Mouse (Mus musculus): Measurements from ENCODE around the gene Alg9. TPM values are rescaled to one million over a fixed set of nuclear protein-coding genes. Genes with fewer than 3 reads are reported as not detected.

Alg9 gene
- polyA plus RNA-seq, 1 experiment from 2014 or later: 46.3 TPM

DNA sequence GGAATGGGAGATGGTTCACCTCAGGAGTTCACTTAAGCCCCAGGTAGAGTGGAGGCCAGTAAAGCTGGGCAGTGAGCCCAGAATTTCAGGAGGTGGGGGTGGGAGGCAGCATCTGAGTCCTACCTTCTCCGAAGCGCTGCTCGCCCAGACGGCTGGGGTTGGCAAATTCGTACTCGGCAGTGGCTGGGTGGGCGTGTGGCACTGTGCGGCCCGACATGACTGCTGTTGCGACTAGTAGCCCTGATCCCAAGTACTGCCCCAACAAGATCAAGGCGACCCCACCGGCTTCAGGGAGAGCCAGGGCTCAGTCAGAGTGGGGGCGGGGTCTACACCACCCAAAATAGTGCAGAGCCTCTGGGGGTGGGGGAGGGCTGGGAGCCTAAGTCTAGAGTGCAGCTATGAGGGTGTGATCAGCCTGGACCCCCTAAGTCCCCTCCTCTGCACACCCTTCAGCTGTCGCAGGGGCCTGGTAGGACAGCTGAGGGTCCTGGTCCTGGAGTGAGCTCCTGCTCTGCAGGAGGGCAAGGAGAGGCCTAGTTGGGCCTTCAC is 22.7 kb upstream of the Alg9 start, which contains the start of gene Hspb2:
Gene Hspb2 (minus strand): TSS at position 301 of the 549 bp plus-strand sequence.
- no peak within 1 kb of the TSS for H3K4me2 ChIP-seq (ENCODE audit: low read depth)
- no peaks in the 10 kb centered on the region for H3K27me3 ChIP-seq (ENCODE audit: control insufficient read depth, insufficient read depth, low read length)
- H3K4me1 ChIP-seq (ENCODE audit: control insufficient read depth, insufficient read depth, low read length): no peaks in the 10 kb centered on the region
- H3K4me3 ChIP-seq (ENCODE audit: low read depth, low read length): no peak within 1 kb of the TSS
- H3K27ac ChIP-seq (ENCODE audit: low read depth, low read length): no peak within 1 kb of the TSS
- no peak within 1 kb of the TSS for H3K9ac ChIP-seq (ENCODE audit: low read length)
- 76% methylated on average over 14 of the region's 14 CpGs for WGBS
- H3K9me3 ChIP-seq (ENCODE audit: control insufficient read depth, low read length): no peaks in the 10 kb centered on the region
- H3K36me3 ChIP-seq (ENCODE audit: control insufficient read depth, insufficient read depth, low read length): no peaks in the 10 kb centered on the region
- DNase-seq (ENCODE audit: low spot score) (no peak), ATAC-seq (ENCODE audit: insufficient read depth, low FRiP score, low TSS enrichment) (no peak)

DNA sequence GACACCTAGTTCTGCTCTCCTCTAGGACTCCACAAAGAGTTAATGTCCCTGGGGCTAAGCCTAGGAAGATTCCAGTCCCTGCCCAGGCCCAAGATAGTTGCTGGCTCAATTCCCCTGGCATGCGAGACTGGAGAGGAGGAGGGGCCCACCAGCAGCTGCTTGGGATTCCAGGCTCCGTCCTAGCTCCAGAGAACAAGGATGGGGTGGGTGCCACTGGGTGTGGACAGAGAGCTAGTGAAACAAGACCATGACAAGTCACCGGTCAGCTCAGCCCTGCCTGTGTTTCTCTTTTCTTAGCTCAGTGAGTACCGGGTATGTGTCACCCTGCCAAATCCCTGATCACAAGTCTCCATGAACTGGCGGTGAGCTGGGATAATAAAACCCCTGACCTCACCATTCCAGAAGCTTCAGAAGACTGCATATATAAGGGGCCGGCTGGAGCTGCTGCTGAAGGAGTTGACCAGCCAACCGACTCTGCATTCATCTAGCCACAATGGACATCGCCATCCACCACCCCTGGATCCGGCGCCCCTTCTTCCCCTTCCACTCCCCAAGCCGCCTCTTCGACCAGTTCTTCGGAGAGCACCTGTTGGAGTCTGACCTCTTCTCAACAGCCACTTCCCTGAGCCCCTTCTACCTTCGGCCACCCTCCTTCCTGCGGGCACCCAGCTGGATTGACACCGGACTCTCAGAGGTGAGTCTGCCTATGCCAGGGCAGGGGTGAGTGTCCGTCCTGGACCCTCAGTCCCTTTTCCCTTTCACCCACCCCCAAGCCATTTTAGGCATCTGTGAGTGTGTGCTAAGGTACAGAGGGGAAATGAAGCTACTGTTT is 21.8 kb upstream of the Alg9 start:
- no peaks in the 10 kb centered on the region for H3K36me3 ChIP-seq (ENCODE audit: control insufficient read depth, insufficient read depth, low read length)
- H3K4me2 ChIP-seq (ENCODE audit: low read depth): no peak overlapping the region
- H3K9me3 ChIP-seq (ENCODE audit: control insufficient read depth, low read length): no peaks in the 10 kb centered on the region
- ATAC-seq (ENCODE audit: insufficient read depth, low FRiP score, low TSS enrichment): no peak
- no peak overlapping the region for H3K4me3 ChIP-seq (ENCODE audit: low read depth, low read length)
- no peak overlapping the region for H3K27ac ChIP-seq (ENCODE audit: low read depth, low read length)
- 75% methylated on average over 17 of the region's 17 CpGs for WGBS
- no peak for DNase-seq (ENCODE audit: low spot score)
- H3K27me3 ChIP-seq (ENCODE audit: control insufficient read depth, insufficient read depth, low read length): no peaks in the 10 kb centered on the region
- no peak overlapping the region for H3K9ac ChIP-seq (ENCODE audit: low read length)
- no peaks in the 10 kb centered on the region for H3K4me1 ChIP-seq (ENCODE audit: control insufficient read depth, insufficient read depth, low read length)

DNA sequence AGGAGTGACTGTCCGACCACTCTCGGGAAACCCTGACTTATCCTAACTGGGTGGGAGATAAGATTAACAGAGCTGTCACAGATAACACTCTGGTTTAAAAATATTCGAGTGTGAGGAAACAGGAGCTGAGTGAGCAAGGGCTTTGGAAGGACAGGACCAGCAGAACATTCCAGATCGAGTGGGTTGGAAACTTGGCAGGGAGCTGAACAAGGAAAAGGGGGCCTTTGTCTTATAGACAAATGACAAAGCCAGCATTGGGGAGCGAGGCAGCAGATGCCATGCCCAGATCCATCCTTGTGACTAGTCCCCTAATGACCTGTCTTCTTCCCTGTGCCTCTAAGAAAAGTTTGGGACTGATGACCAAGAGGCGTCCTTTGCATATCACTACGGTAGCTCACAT is 20.9 kb upstream of the Alg9 start:
- H3K9me3 ChIP-seq (ENCODE audit: control insufficient read depth, low read length): no peaks in the 10 kb centered on the region
- WGBS: 77% methylated on average over 7 of the region's 7 CpGs
- H3K9ac ChIP-seq (ENCODE audit: low read length): no peak overlapping the region
- no peak overlapping the region for H3K4me2 ChIP-seq (ENCODE audit: low read depth)
- DNase-seq (ENCODE audit: low spot score): no peak
- no peak overlapping the region for H3K4me3 ChIP-seq (ENCODE audit: low read depth, low read length)
- H3K27ac ChIP-seq (ENCODE audit: low read depth, low read length): no peak overlapping the region
- H3K4me1 ChIP-seq (ENCODE audit: control insufficient read depth, insufficient read depth, low read length): no peaks in the 10 kb centered on the region
- no peak for ATAC-seq (ENCODE audit: insufficient read depth, low FRiP score, low TSS enrichment)
- H3K27me3 ChIP-seq (ENCODE audit: control insufficient read depth, insufficient read depth, low read length): no peaks in the 10 kb centered on the region
- no peaks in the 10 kb centered on the region for H3K36me3 ChIP-seq (ENCODE audit: control insufficient read depth, insufficient read depth, low read length)

DNA sequence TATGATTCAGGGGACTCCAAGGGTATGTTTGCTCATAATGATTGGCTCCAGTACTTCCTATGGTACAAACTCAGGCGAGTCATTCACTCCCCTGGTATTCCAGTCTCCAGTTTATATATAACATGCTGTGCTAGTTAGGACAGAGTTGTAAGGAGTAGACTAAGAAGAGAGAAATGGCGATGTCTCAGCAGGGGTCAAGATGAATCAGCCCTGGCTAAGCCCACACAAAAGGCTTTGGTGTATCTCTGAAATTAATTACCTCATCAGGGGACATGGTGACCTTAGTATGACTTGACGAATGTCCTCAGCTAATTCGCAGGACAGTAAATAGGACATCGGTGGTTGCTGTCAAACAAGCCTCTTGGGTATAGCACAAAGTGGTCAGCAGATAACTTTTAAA is 18.1 kb upstream of the Alg9 start:
- Histone ChIP-seq H3K27ac (ENCODE audit: low read depth, low read length) (no peak overlapping the region), H3K27me3 (ENCODE audit: control insufficient read depth, insufficient read depth, low read length) (no peaks in the 10 kb centered on the region), H3K9me3 (ENCODE audit: control insufficient read depth, low read length) (no peaks in the 10 kb centered on the region), H3K9ac (ENCODE audit: low read length) (no peak overlapping the region), H3K36me3 (ENCODE audit: control insufficient read depth, insufficient read depth, low read length) (no peaks in the 10 kb centered on the region), H3K4me2 (ENCODE audit: low read depth) (no peak overlapping the region), H3K4me1 (ENCODE audit: control insufficient read depth, insufficient read depth, low read length) (no peaks in the 10 kb centered on the region), H3K4me3 (ENCODE audit: low read depth, low read length) (no peak overlapping the region)
- WGBS: 37% methylated on average over 5 of the region's 5 CpGs
- no peak for DNase-seq (ENCODE audit: low spot score)
- ATAC-seq (ENCODE audit: insufficient read depth, low FRiP score, low TSS enrichment): no peak

DNA sequence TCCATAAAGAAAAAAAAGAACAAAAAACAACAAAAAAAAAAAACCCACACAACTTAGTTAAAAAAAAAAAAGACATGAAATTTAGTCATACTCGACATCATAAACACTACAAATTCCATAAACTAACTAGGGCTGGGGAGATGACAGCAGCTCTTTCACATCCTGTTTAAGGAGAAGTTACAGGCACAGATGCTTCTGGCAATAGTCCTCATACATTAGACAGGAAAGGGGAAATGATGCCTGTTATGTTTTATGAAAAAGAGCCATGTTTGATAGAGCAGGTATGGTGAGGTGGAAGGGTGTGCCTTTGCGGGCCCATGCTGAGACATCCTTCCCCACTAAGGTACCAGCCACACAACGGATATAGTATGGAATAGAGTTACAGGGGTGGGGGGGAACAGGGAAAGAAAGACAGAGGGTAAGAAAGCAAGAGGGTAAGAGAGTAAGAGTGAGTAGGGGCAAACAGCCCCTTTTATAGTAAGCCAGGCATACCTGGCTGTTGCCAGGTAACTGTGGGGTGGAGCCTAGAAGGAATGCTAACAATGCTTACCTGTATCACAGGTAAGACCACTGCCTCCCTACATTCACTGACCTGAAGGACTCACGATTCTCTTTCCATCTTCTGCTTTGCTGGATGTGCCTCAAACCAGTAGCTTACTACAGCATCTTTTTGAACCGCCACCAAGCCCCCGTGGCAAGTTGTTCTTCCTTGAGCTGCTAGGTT is 13.1 kb upstream of the Alg9 start:
- WGBS: 76% methylated on average over 6 of the region's 6 CpGs
- Histone ChIP-seq H3K4me3 (ENCODE audit: low read depth, low read length) (no peak overlapping the region), H3K9ac (ENCODE audit: low read length) (no peak overlapping the region), H3K27me3 (ENCODE audit: control insufficient read depth, insufficient read depth, low read length) (no peaks in the 10 kb centered on the region), H3K27ac (ENCODE audit: low read depth, low read length) (no peak overlapping the region), H3K4me1 (ENCODE audit: control insufficient read depth, insufficient read depth, low read length) (no peaks in the 10 kb centered on the region), H3K9me3 (ENCODE audit: control insufficient read depth, low read length) (no peaks in the 10 kb centered on the region), H3K36me3 (ENCODE audit: control insufficient read depth, insufficient read depth, low read length) (no peaks in the 10 kb centered on the region), H3K4me2 (ENCODE audit: low read depth) (no peak overlapping the region)
- no peak for DNase-seq (ENCODE audit: low spot score)
- no peak for ATAC-seq (ENCODE audit: insufficient read depth, low FRiP score, low TSS enrichment)

DNA sequence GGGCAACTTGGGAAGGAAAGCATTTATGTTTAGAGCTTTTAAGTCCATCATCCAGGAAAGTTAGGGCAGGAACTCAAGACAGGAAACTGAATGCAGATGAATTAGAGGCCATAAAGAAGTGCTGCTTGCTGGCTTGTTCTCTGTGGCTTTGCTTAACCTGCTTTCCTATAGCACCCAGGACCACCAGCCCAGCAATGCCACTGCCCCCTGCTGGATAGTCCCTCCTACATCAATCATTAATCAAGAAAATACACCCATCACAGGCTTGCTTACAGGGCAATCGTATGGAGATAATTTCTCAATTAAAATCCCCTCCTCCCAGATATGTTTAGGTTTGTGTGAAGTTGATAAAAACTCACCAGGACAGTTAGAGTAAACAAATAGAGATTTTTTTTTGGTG is 11.5 kb upstream of the Alg9 start:
- no peak overlapping the region for H3K27ac ChIP-seq (ENCODE audit: low read depth, low read length)
- WGBS: 69% methylated on average over 1 of the region's 1 CpGs
- H3K27me3 ChIP-seq (ENCODE audit: control insufficient read depth, insufficient read depth, low read length): no peaks in the 10 kb centered on the region
- no peaks in the 10 kb centered on the region for H3K9me3 ChIP-seq (ENCODE audit: control insufficient read depth, low read length)
- H3K36me3 ChIP-seq (ENCODE audit: control insufficient read depth, insufficient read depth, low read length): no peaks in the 10 kb centered on the region
- no peak overlapping the region for H3K4me2 ChIP-seq (ENCODE audit: low read depth)
- no peak overlapping the region for H3K4me3 ChIP-seq (ENCODE audit: low read depth, low read length)
- no peak overlapping the region for H3K9ac ChIP-seq (ENCODE audit: low read length)
- DNase-seq (ENCODE audit: low spot score): no peak
- ATAC-seq (ENCODE audit: insufficient read depth, low FRiP score, low TSS enrichment): no peak
- no peaks in the 10 kb centered on the region; the same call in 1 of the 2 replicates for H3K4me1 ChIP-seq (ENCODE audit: control insufficient read depth, insufficient read depth, low read length)

DNA sequence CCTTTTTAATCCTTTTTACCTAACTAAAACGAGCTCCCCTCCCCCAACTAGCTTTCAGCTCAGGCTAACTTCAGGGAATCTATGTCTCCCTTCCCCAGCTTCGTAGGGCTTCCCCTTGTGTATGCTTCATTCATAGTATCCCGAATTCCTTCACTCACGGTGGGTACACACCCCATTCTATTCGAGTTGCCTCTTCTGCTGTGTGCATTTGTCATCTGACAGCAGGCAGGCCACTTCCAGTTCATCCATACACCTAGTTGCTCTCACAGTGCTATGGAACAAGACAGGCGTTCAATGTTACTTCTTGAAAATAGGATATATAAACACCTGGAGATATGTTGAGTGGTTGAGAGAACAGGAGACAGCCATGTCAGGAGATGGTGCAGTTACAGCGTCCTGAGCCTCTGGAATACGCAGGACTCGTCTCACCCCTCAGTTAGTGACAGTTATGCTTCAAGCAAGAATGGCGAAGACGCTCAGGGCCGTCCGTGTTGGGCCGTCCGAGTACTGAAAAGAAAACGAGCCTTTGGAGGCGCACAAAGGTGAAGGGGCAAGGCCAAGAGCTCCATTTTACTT is 7.2 kb upstream of the Alg9 start:
- H3K9me3 ChIP-seq (ENCODE audit: control insufficient read depth, low read length): no peaks in the 10 kb centered on the region
- WGBS: 8% methylated on average over 17 of the region's 17 CpGs
- no peaks in the 10 kb centered on the region; the same call in 1 of the 2 replicates for H3K4me1 ChIP-seq (ENCODE audit: control insufficient read depth, insufficient read depth, low read length)
- no peak overlapping the region for H3K27ac ChIP-seq (ENCODE audit: low read depth, low read length)
- ATAC-seq (ENCODE audit: insufficient read depth, low FRiP score, low TSS enrichment): no peak
- no peak for DNase-seq (ENCODE audit: low spot score)
- peak overlapping the region; percentile 71 for H3K4me2 ChIP-seq (ENCODE audit: low read depth)
- no peaks in the 10 kb centered on the region for H3K36me3 ChIP-seq (ENCODE audit: control insufficient read depth, insufficient read depth, low read length)
- peak overlapping the region; percentile 65 for H3K9ac ChIP-seq (ENCODE audit: low read length)
- peak overlapping the region; percentile 59 for H3K4me3 ChIP-seq (ENCODE audit: low read depth, low read length)
- H3K27me3 ChIP-seq (ENCODE audit: control insufficient read depth, insufficient read depth, low read length): no peaks in the 10 kb centered on the region

DNA sequence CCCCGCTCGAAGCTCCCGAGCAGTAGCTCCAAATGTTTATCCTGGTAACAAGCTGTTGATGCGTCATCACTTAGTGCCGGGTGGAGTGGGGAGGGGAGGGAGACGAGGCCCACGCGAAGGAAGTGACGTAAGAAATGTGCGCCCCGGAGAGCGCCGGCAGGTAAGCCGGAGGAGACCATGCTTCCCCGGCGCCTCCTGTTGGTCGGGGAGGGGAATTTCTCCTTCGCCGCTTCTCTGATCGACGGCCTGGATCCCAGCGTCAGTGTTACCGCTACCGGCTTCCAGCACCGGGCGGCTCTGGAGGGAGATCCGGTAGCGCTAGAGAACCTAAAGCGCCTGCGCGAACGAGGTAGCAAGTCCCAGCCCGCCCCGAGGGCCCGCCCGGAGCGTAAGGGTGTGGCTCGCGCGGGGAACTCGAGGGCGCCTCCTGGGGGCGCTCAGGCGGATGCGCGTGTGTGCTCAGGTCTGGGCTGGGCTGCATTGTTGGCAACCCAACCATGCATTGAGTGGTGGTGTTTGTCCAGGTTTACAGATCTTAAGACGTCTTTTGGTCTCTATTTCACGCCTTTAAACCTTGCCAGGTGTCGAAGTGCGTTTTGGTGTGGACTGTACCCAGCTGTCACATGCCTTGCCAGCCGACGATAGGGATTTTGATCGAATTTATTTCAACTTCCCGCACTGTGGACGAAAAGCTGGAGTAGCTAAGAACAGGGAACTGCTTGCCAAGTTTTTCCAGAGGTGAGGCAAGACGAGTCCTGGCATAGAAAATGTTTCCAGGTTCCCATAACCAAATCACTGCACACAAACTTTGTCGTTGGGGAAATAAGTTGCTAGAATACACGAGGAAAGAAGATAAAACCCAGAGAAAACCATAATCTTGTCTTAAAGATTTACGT is 6.5 kb upstream of the Alg9 start, which contains the start of gene Fdxacb1:
Gene Fdxacb1 (plus strand): TSS at position 130 of the 896 bp plus-strand sequence.
- peak; percentile 95 for ATAC-seq (ENCODE audit: insufficient read depth, low FRiP score, low TSS enrichment)
- H3K36me3 ChIP-seq (ENCODE audit: control insufficient read depth, insufficient read depth, low read length): no peaks in the 10 kb centered on the region
- H3K9me3 ChIP-seq (ENCODE audit: control insufficient read depth, low read length): no peaks in the 10 kb centered on the region
- peak; percentile 97 for DNase-seq (ENCODE audit: low spot score)
- H3K27ac ChIP-seq (ENCODE audit: low read depth, low read length): peak within 1 kb of the TSS; percentile 68
- H3K4me1 ChIP-seq (ENCODE audit: control insufficient read depth, insufficient read depth, low read length): no peaks in the 10 kb centered on the region; the same call in 1 of the 2 replicates
- H3K9ac ChIP-seq (ENCODE audit: low read length): peak within 1 kb of the TSS; percentile 65
- peak within 1 kb of the TSS; percentile 59 for H3K4me3 ChIP-seq (ENCODE audit: low read depth, low read length)
- H3K27me3 ChIP-seq (ENCODE audit: control insufficient read depth, insufficient read depth, low read length): no peaks in the 10 kb centered on the region
- WGBS: 5% methylated on average over 59 of the region's 59 CpGs
- H3K4me2 ChIP-seq (ENCODE audit: low read depth): peak within 1 kb of the TSS; percentile 71

Measured in neural tube, embryonic 11.5 days (tissue).